Mouse (Mus musculus): ENCODE data around the gene Gm5269. TPM values are rescaled to one million over a fixed set of nuclear protein-coding genes. Genes with fewer than 3 reads are reported as not detected.

Gene Gm5269
- total and polyA plus RNA-seq, 3 experiments, result not detected

DNA sequence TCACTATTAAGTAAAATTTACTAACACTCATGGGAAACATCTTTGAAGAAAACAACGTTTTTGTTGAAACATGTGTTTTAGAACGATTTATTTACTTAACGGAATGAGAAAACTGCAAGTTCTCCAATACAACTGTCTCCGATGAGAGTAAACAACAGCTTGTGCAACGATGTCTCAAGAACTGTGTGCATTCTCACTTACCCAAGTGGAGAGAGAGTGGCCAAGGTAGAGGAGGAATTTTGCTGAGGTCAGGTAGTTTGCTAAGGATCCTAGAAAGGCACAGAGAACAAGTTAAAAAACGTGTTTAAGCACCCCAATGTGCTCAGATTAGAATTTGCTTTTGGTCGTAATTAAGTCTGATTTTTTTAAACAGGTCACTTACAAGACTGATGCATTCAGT is 34.4 kb upstream of the Gm5269 start:
- Histone ChIP-seq H3K27me3 (ENCODE audit: control insufficient read depth, insufficient read depth, low read length) (no peaks in the 10 kb centered on the region), H3K27ac (no peak overlapping the region), H3K36me3 (ENCODE audit: control insufficient read depth, insufficient read depth, low read length) (no peaks in the 10 kb centered on the region), H3K4me3 (no peak overlapping the region), H3K9ac (ENCODE audit: low read depth, low read length) (no peak overlapping the region), H3K79me2 (replicated peaks; ENCODE audit: control insufficient read depth, insufficient read depth, low read length) (no peaks in the 10 kb centered on the region), H3K4me1 (ENCODE audit: control insufficient read depth, insufficient read depth, low read length) (no peaks in the 10 kb centered on the region; the same call in 1 of the 2 replicates)
- DNase-seq, result no peak
- TF ChIP-seq EP300 (IDR thresholded peaks at IDR 0.05; ENCODE audit: insufficient read depth, low read depth, low read length) (no peak), POLR2A (IDR thresholded peaks at IDR 0.05; ENCODE audit: insufficient read depth, low read depth, low read length) (no peak), CTCF (IDR thresholded peaks at IDR 0.05) (no peak)
- WGBS, result 73% methylated on average over 7 of the region's 7 CpGs
- intact Hi-C loops (cut with DNase I), result no loop called here

DNA sequence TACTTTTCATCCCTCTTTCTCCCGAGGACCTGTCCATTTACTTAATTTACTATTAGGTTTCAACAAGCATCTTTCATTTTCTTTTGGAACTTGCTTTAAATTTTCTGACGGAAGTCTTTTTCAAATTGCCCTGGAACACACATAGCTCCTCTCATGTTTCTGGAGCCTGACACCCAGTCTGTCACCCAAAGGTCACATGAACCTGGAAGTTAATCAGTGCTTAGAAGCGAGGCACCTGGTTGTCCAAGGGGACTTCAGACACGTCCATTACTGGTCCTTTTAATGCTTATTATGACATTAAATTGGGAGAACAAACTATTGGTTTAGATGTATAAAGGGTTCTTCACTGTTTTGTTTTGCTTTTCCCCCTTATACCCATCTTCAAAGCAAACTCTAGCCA is 33.2 kb upstream of the Gm5269 start:
- WGBS, result 79% methylated on average over 4 of the region's 4 CpGs
- intact Hi-C loops (cut with DNase I), result no loop called here
- Histone ChIP-seq H3K27me3 (ENCODE audit: control insufficient read depth, insufficient read depth, low read length) (no peaks in the 10 kb centered on the region), H3K4me1 (ENCODE audit: control insufficient read depth, insufficient read depth, low read length) (no peaks in the 10 kb centered on the region; the same call in 1 of the 2 replicates), H3K4me3 (no peak overlapping the region), H3K9ac (ENCODE audit: low read depth, low read length) (no peak overlapping the region), H3K79me2 (replicated peaks; ENCODE audit: control insufficient read depth, insufficient read depth, low read length) (no peaks in the 10 kb centered on the region), H3K36me3 (ENCODE audit: control insufficient read depth, insufficient read depth, low read length) (no peaks in the 10 kb centered on the region), H3K27ac (no peak overlapping the region)
- no peak for DNase-seq
- TF ChIP-seq EP300 (IDR thresholded peaks at IDR 0.05; ENCODE audit: insufficient read depth, low read depth, low read length) (no peak), CTCF (IDR thresholded peaks at IDR 0.05) (no peak), POLR2A (IDR thresholded peaks at IDR 0.05; ENCODE audit: insufficient read depth, low read depth, low read length) (no peak)

DNA sequence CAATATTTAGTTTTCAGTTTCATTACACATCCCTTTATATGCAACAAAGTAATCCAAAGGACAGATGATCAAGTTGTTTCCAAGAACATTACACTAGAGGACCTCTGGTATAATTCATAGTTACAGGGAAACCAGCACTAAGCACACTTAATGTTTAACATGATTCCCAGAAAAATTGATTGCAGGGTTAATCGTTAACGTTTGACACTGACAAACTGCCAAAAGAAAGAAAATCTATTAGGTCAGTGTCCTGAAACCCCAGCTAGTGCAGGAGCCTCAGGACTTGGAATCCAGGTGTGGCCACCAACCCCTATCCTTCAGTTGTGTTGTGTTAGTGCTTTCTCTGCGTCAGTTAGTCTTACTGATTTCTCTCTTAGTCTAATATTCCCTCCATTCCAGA is 30.6 kb upstream of the Gm5269 start:
- 95% methylated on average over 3 of the region's 3 CpGs for WGBS
- H3K36me3 ChIP-seq (ENCODE audit: control insufficient read depth, insufficient read depth, low read length), result peaks cover 4% of the 10 kb centered on the region
- intact Hi-C loops (cut with DNase I), result no loop called here
- no peak overlapping the region for H3K4me3 ChIP-seq
- no peak overlapping the region for H3K9ac ChIP-seq (ENCODE audit: low read depth, low read length)
- H3K4me1 ChIP-seq (ENCODE audit: control insufficient read depth, insufficient read depth, low read length), result no peaks in the 10 kb centered on the region; the same call in 1 of the 2 replicates
- H3K27me3 ChIP-seq (ENCODE audit: control insufficient read depth, insufficient read depth, low read length), result no peaks in the 10 kb centered on the region
- DNase-seq, result no peak
- TF ChIP-seq EP300 (IDR thresholded peaks at IDR 0.05; ENCODE audit: insufficient read depth, low read depth, low read length), result no peak
- TF ChIP-seq CTCF (IDR thresholded peaks at IDR 0.05), result no peak
- no peak for TF ChIP-seq POLR2A (IDR thresholded peaks at IDR 0.05; ENCODE audit: insufficient read depth, low read depth, low read length)
- H3K27ac ChIP-seq, result no peak overlapping the region
- no peaks in the 10 kb centered on the region for H3K79me2 ChIP-seq (replicated peaks; ENCODE audit: control insufficient read depth, insufficient read depth, low read length)

DNA sequence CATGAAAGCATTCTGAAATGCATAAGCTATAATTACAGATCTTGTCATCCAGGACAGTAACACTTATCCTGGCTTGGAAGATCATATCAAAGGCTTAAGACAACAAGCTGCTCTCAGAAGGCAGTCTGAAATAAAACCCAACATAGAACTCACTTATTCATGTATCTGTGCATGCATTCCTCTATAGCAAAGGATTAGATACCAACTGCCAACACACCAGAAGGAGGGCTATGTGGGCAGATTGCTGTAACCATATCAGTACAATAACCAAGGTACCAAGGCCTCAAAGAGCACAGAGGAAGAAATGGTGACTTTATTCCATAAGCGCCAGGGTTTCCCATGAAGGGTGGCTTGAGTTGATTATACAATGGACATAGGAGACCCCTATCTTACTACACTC is 29.7 kb upstream of the Gm5269 start:
- 100% methylated on average over 1 of the region's 1 CpGs for WGBS
- Histone ChIP-seq H3K27me3 (ENCODE audit: control insufficient read depth, insufficient read depth, low read length) (no peaks in the 10 kb centered on the region), H3K9ac (ENCODE audit: low read depth, low read length) (no peak overlapping the region), H3K4me1 (ENCODE audit: control insufficient read depth, insufficient read depth, low read length) (no peaks in the 10 kb centered on the region; the same call in 1 of the 2 replicates), H3K79me2 (replicated peaks; ENCODE audit: control insufficient read depth, insufficient read depth, low read length) (no peaks in the 10 kb centered on the region), H3K27ac (no peak overlapping the region), H3K36me3 (ENCODE audit: control insufficient read depth, insufficient read depth, low read length) (peaks cover 4% of the 10 kb centered on the region), H3K4me3 (no peak overlapping the region)
- intact Hi-C loops (cut with DNase I), result no loop called here
- TF ChIP-seq CTCF (IDR thresholded peaks at IDR 0.05), result no peak
- no peak for TF ChIP-seq EP300 (IDR thresholded peaks at IDR 0.05; ENCODE audit: insufficient read depth, low read depth, low read length)
- TF ChIP-seq POLR2A (IDR thresholded peaks at IDR 0.05; ENCODE audit: insufficient read depth, low read depth, low read length), result no peak
- DNase-seq, result no peak

GRCm38 (mm10) chr1:45917136-45917803 is 27.2 kb upstream of the Gm5269 start:
- 63% methylated on average over 4 of the region's 4 CpGs for WGBS
- Histone ChIP-seq H3K9ac (ENCODE audit: low read depth, low read length) (no peak overlapping the region), H3K4me3 (no peak overlapping the region), H3K79me2 (replicated peaks; ENCODE audit: control insufficient read depth, insufficient read depth, low read length) (no peaks in the 10 kb centered on the region), H3K27me3 (ENCODE audit: control insufficient read depth, insufficient read depth, low read length) (no peaks in the 10 kb centered on the region), H3K27ac (no peak overlapping the region), H3K4me1 (ENCODE audit: control insufficient read depth, insufficient read depth, low read length) (no peaks in the 10 kb centered on the region), H3K36me3 (ENCODE audit: control insufficient read depth, insufficient read depth, low read length) (peaks cover 4% of the 10 kb centered on the region)
- intact Hi-C loops (cut with DNase I), result no loop called here
- no peak for TF ChIP-seq EP300 (IDR thresholded peaks at IDR 0.05; ENCODE audit: insufficient read depth, low read depth, low read length)
- no peak for DNase-seq

- no peak for TF ChIP-seq POLR2A (IDR thresholded peaks at IDR 0.05; ENCODE audit: insufficient read depth, low read depth, low read length)
- Histone ChIP-seq H3K9ac (ENCODE audit: low read depth, low read length) (no peak overlapping the region), H3K27me3 (ENCODE audit: control insufficient read depth, insufficient read depth, low read length) (no peaks in the 10 kb centered on the region), H3K4me3 (no peak overlapping the region), H3K27ac (no peak overlapping the region), H3K4me1 (ENCODE audit: control insufficient read depth, insufficient read depth, low read length) (no peaks in the 10 kb centered on the region), H3K36me3 (ENCODE audit: control insufficient read depth, insufficient read depth, low read length) (peaks cover 4% of the 10 kb centered on the region), H3K79me2 (replicated peaks; ENCODE audit: control insufficient read depth, insufficient read depth, low read length) (no peaks in the 10 kb centered on the region)
- 35% methylated on average over 3 of the region's 3 CpGs for WGBS
- no peak for DNase-seq
- intact Hi-C loops (cut with DNase I), result no loop called here
These were observed 26.1 kb upstream of the Gm5269 start for GRCm38 (mm10) chr1:45916174-45916573.

All from heart, adult 2 months (tissue).